Mouse (Mus musculus): Measurements from ENCODE around the gene 9130213A22Rik.
A peak's percentile ranks its signal among the peaks of the same experiment; 100 is the strongest.
"Not testable (repeated sequence)": the region's sequence is repeated elsewhere in the genome, so short reads cannot be mapped to it uniquely, and the experiment has no call there.

Gene 9130213A22Rik

GRCm38 (mm10) chr11:69093856-69094255 lies 28.5 kb downstream of the 9130213A22Rik start:
- not testable (repeated sequence) for DNase-seq (ENCODE audit: low spot score)

GRCm38 (mm10) chr11:69092871-69093270 lies 29.5 kb downstream of the 9130213A22Rik start:
- no peak for DNase-seq (ENCODE audit: low spot score)

GRCm38 (mm10) chr11:69092386-69092751 lies 30.0 kb downstream of the 9130213A22Rik start:
- DNase-seq (ENCODE audit: low spot score) = peak; percentile 69

GRCm38 (mm10) chr11:69091566-69092385 lies 30.6 kb downstream of the 9130213A22Rik start:
- no peak for DNase-seq (ENCODE audit: low spot score)

GRCm38 (mm10) chr11:69090367-69090766 lies 32.0 kb downstream of the 9130213A22Rik start:
- DNase-seq (ENCODE audit: low spot score) = no peak

GRCm38 (mm10) chr11:69089616-69090290 lies 32.6 kb downstream of the 9130213A22Rik start:
- no peak for DNase-seq (ENCODE audit: low spot score)

- DNase-seq (ENCODE audit: low spot score) = no peak
Observed at GRCm38 (mm10) chr11:69088856-69089615, 33.4 kb downstream of the 9130213A22Rik start.

- DNase-seq (ENCODE audit: low spot score) = peak; percentile 77
Observed at GRCm38 (mm10) chr11:69088103-69088855, 34.1 kb downstream of the 9130213A22Rik start, which contains the start of gene Vamp2. TSS of gene Vamp2 (plus strand) at chr11:69088490.

GRCm38 (mm10) chr11:69087597-69087996 lies 34.8 kb downstream of the 9130213A22Rik start:
- no peak for DNase-seq (ENCODE audit: low spot score)

GRCm38 (mm10) chr11:69087082-69087481 lies 35.3 kb downstream of the 9130213A22Rik start:
- DNase-seq (ENCODE audit: low spot score) = no peak

GRCm38 (mm10) chr11:69086390-69086789 lies 36.0 kb downstream of the 9130213A22Rik start:
- DNase-seq (ENCODE audit: low spot score) = no peak

- no peak for DNase-seq (ENCODE audit: low spot score)
Observed at GRCm38 (mm10) chr11:69085608-69086007, 36.8 kb downstream of the 9130213A22Rik start.

GRCm38 (mm10) chr11:69081613-69082012 lies 40.8 kb downstream of the 9130213A22Rik start:
- no peak for DNase-seq (ENCODE audit: low spot score)

- DNase-seq (ENCODE audit: low spot score) = no peak
Observed at GRCm38 (mm10) chr11:69080855-69081222, 41.5 kb downstream of the 9130213A22Rik start.

- no peak for DNase-seq (ENCODE audit: low spot score)
Observed at GRCm38 (mm10) chr11:69080102-69080854, 42.1 kb downstream of the 9130213A22Rik start.

- no peak for DNase-seq (ENCODE audit: low spot score)
Observed at GRCm38 (mm10) chr11:69078805-69079438, 43.5 kb downstream of the 9130213A22Rik start.

- DNase-seq (ENCODE audit: low spot score) = no peak
Observed at GRCm38 (mm10) chr11:69078041-69078440, 44.3 kb downstream of the 9130213A22Rik start.

GRCm38 (mm10) chr11:69077316-69077715 lies 45.1 kb downstream of the 9130213A22Rik start:
- DNase-seq (ENCODE audit: low spot score) = no peak

GRCm38 (mm10) chr11:69076572-69076971 lies 45.8 kb downstream of the 9130213A22Rik start:
- DNase-seq (ENCODE audit: low spot score) = no peak

GRCm38 (mm10) chr11:69075764-69076479 lies 46.5 kb downstream of the 9130213A22Rik start:
- no peak for DNase-seq (ENCODE audit: low spot score)
